ENCODE assay signal across 16 mouse cellular contexts in the genomic region with DNA sequence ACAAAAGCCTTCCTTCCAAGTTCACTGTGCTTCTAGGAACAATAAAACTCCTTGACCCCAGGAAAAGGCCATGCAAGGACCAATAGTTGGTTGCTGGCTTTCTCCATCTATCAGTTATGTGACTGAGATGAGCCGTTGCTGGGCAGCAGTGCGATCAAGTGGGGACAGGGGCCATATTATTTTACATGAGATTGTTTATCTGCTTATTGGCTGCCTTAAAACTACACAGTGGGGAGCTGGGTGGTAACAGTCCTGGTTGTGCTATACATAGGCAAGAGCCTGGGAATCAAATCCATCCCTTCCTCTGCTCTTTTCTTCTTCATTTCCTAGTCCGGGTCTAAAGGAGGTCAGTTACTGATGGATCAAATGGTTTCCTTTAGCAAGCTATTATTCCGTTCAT. TPM values are rescaled to one million over a fixed set of nuclear protein-coding genes. Genes with fewer than 3 reads are reported as not detected.
DNase-seq lines count a peak whose midpoint lies in the region; ATAC-seq and TF ChIP-seq lines count a peak whose summit lies in the region.
"Had no signal": no experiment of that assay in that cellular context is flagged by ENCODE, and none has a peak within 500 bp of the region (broad histone marks: within the 10 kb centered on the region; RNA-seq: fewer than 3 reads in every experiment).

No protein-coding gene starts in this region.

- H3K4me1 ChIP-seq in heart, embryonic 12.5 days (replicated peaks), result peaks cover 32% of the 10 kb centered on the region
- no peaks in the 10 kb centered on the region; the same call in 1 of the 2 replicates for H3K4me1 ChIP-seq in kidney, adult 2 months (ENCODE audit: control insufficient read depth, insufficient read depth, low read length)
- H3K4me1 ChIP-seq in kidney, postnatal 0 days (replicated peaks; ENCODE audit: insufficient read depth, low read length), result 0 out of 2 replicates have a peak, but pooled peaks cover 3% of the 10 kb centered on the region
- H3K4me1 ChIP-seq: embryonic facial prominence, embryonic 12.5 days; forebrain, embryonic 15.5 days; hindbrain, embryonic 12.5 days had no signal

- TF ChIP-seq POLR2A in kidney, adult 2 months (IDR thresholded peaks at IDR 0.05; ENCODE audit: low read depth, low read length), result no peak

- H3K27ac ChIP-seq in heart, embryonic 12.5 days (ENCODE audit: poor library complexity, severe bottlenecking), result peak overlapping the region; percentile 70; the same call in 1 of the 2 replicates
- H3K27ac ChIP-seq in kidney, adult 2 months (ENCODE audit: insufficient read depth, low read depth, low read length), result peak overlapping the region; percentile 16; the same call in 1 of the 2 replicates
- H3K27ac ChIP-seq in kidney, postnatal 0 days, result no peak overlapping the region
- H3K27ac ChIP-seq: embryonic facial prominence, embryonic 12.5 days; forebrain, embryonic 15.5 days; hindbrain, embryonic 12.5 days had no signal

- H3K9ac ChIP-seq in heart, embryonic 12.5 days, result no peak overlapping the region
- H3K9ac ChIP-seq in kidney, postnatal 0 days (ENCODE audit: low read depth, low read length), result no peak overlapping the region
- H3K9ac ChIP-seq: embryonic facial prominence, embryonic 12.5 days; forebrain, embryonic 15.5 days; hindbrain, embryonic 12.5 days had no signal

- H3K4me2 ChIP-seq in heart, embryonic 12.5 days, result no peak overlapping the region
- H3K4me2 ChIP-seq in kidney, postnatal 0 days (ENCODE audit: low read length), result no peak overlapping the region
- H3K4me2 ChIP-seq: embryonic facial prominence, embryonic 12.5 days; forebrain, embryonic 15.5 days; hindbrain, embryonic 12.5 days had no signal

- intact Hi-C loops in heart, postnatal 36 days (cut with DNase I), result no loop called here

- no peak overlapping the region for H3K4me3 ChIP-seq in heart, embryonic 12.5 days
- no peak overlapping the region for H3K4me3 ChIP-seq in kidney, adult 2 months (ENCODE audit: insufficient read depth, low read depth, low read length)
- H3K4me3 ChIP-seq in kidney, postnatal 0 days (replicated peaks; ENCODE audit: low read depth, low read length), result no peak overlapping the region
- H3K4me3 ChIP-seq: embryonic facial prominence, embryonic 12.5 days; forebrain, embryonic 15.5 days; hindbrain, embryonic 12.5 days had no signal

- peaks cover 17% of the 10 kb centered on the region for H3K27me3 ChIP-seq in heart, embryonic 12.5 days (replicated peaks)
- H3K27me3 ChIP-seq in kidney, adult 2 months (replicated peaks; ENCODE audit: control insufficient read depth, insufficient read depth, low read length), result no peaks in the 10 kb centered on the region
- H3K27me3 ChIP-seq in kidney, postnatal 0 days (ENCODE audit: insufficient read depth, low read length), result no peaks in the 10 kb centered on the region
- H3K27me3 ChIP-seq: forebrain, embryonic 15.5 days had no signal

- ATAC-seq in heart, embryonic 12.5 days (ENCODE audit: insufficient number of reproducible peaks, low FRiP score), result no peak
- ATAC-seq in kidney, postnatal 0 days (replicated peaks; ENCODE audit: low FRiP score, low read depth), result no peak
- ATAC-seq: forebrain, embryonic 15.5 days; hindbrain, embryonic 16.5 days; inflammation-experienced regulatory T-cells, adult 6 months; intestine, postnatal 0 days had no signal

- no peaks in the 10 kb centered on the region for H3K36me3 ChIP-seq in heart, embryonic 12.5 days
- H3K36me3 ChIP-seq in kidney, adult 2 months (ENCODE audit: control insufficient read depth, insufficient read depth, low read length), result no peaks in the 10 kb centered on the region
- H3K36me3 ChIP-seq in kidney, postnatal 0 days (ENCODE audit: insufficient read depth, low read length), result no peaks in the 10 kb centered on the region
- H3K36me3 ChIP-seq: embryonic facial prominence, embryonic 12.5 days; forebrain, embryonic 15.5 days; hindbrain, embryonic 12.5 days had no signal

- 74% methylated on average over 4 of the region's 4 CpGs for WGBS in heart, embryonic 12.5 days
- 74% methylated on average over 4 of the region's 4 CpGs for whole genome bisulfite sequencing in kidney, adult 2 months
- WGBS in kidney, postnatal 0 days, result 65% methylated on average over 4 of the region's 4 CpGs

- H3K9me3 ChIP-seq in heart, embryonic 12.5 days (replicated peaks), result no peaks in the 10 kb centered on the region
- H3K9me3 ChIP-seq in kidney, postnatal 0 days (replicated peaks; ENCODE audit: low read length), result no peaks in the 10 kb centered on the region
- H3K9me3 ChIP-seq: embryonic facial prominence, embryonic 12.5 days; forebrain, embryonic 15.5 days; hindbrain, embryonic 12.5 days had no signal

- no peak for DNase-seq in heart, postnatal 36 days
- no peak for DNase-seq in kidney, adult 2 months
- no peak for DNase-seq in kidney, adult 8-10 months
- DNase-seq in kidney, postnatal 0 days (ENCODE audit: low spot score), result peak; percentile 49
- no peak for DNase-seq in kidney, adult 9 months
- DNase-seq: adrenal gland, adult 8-10 months; adrenal gland, postnatal 36 days; gastrocnemius, postnatal 10 days; heart, postnatal 14 days had no signal

- TF ChIP-seq CTCF in kidney, adult 2 months (conservative IDR thresholded peaks at IDR 0.05; ENCODE audit: insufficient read depth, insufficient read length, low read depth, low read length), result no peak
- no peak for TF ChIP-seq CTCF in kidney, postnatal 0 days (IDR thresholded peaks at IDR 0.05; ENCODE audit: low read depth)

RNA-seq across cellular contexts. Expression of gene Nhsl2, which starts 53.4 kb away (rescaled TPM):
- 23.6 and 25.5 TPM in 2 replicates for polyA plus RNA-seq in heart, embryonic 12.5 days (2016; fragmentation: Nextera tagmentation; extraction: Ambion mirVana)
- total RNA-seq in heart, postnatal 36 days (2021), result 1 to 10 TPM; 4.5 to 5.2 TPM
- polyA plus RNA-seq in kidney, adult 2 months (2012; rRNA removed), result 3.2 and 4.0 TPM in 2 replicates
- 4.9 and 5.5 TPM in 2 replicates for polyA plus RNA-seq in kidney, postnatal 0 days (2015; fragmentation: Nextera tagmentation; extraction: Ambion mirVana)
